Mouse (Mus musculus) liver, embryonic 14.5 days (tissue): ENCODE data around the gene Mfap1b. TPM values are rescaled to one million over a fixed set of nuclear protein-coding genes. Genes with fewer than 3 reads are reported as not detected.
A peak's percentile ranks its signal among the peaks of the same experiment; 100 is the strongest.
"Not testable (repeated sequence)": the region's sequence is repeated elsewhere in the genome, so short reads cannot be mapped to it uniquely, and the experiment has no call there.

ENCODE experiments used
- ATAC-seq: fragments of 200-750 bp; cut with Nextera tagmentation; 2 replicates; pipeline ENCODE4 v1.8.0; 2017; ENCODE audit warnings: moderate number of reproducible peaks, mild to moderate bottlenecking, moderate library complexity; ENCODE audit not compliant: insufficient read depth
- DNase-seq, 3 experiments: peaks; one replicate each; pipeline ENCODE4 v3.0.0-alpha.2; 2012 to 2013; ENCODE audit warnings: low read depth in 3 of 3, low spot score in 3 of 3
- H3K27ac ChIP-seq: fragments of 300-500 bp; sonication (generic); 2 replicates; pipeline ENCODE4 v1.5.1; 2014; ENCODE audit warnings: moderate library complexity, mild to moderate bottlenecking, control low read depth, inconsistent platforms
- H3K27me3 ChIP-seq: fragments of 300-500 bp; sonication (generic); 2 replicates; pipeline ENCODE4 v1.6.1; 2014; ENCODE audit warnings: mild to moderate bottlenecking, low read length, moderate library complexity; ENCODE audit not compliant: control insufficient read depth, insufficient read depth
- H3K36me3 ChIP-seq: fragments of 300-500 bp; sonication (generic); replicated peaks from 2 replicates; pipeline ENCODE4 v1.6.1; 2014; ENCODE audit warnings: low read depth; ENCODE audit not compliant: control insufficient read depth, insufficient read depth
- H3K4me1 ChIP-seq, 2 experiments: fragments of 200-500 bp in 1 of 2; fragments of 300-500 bp in 1 of 2; sonication (generic) in 1 of 2; replicated peaks; 2 replicates each; pipeline ENCODE4 v1.6.1; 2012 to 2014; ENCODE audit warnings: antibody characterized with exemption in 1 of 2, inconsistent platforms in 1 of 2, low read length in 1 of 2; ENCODE audit not compliant: control insufficient read depth in 2 of 2, insufficient read depth in 2 of 2
- H3K4me2 ChIP-seq: fragments of 300-500 bp; sonication (generic); 2 replicates; pipeline ENCODE4 v1.6.1; 2014; ENCODE audit warnings: low read depth, mild to moderate bottlenecking, control low read depth, moderate library complexity
- H3K4me3 ChIP-seq, 2 experiments: fragments of 200-500 bp in 1 of 2; fragments of 300-500 bp in 1 of 2; sonication (generic) in 1 of 2; 2 replicates each; pipeline ENCODE4 v1.5.1; 2012 to 2014; ENCODE audit warnings: low read depth in 2 of 2, low read length in 2 of 2, mild to moderate bottlenecking in 2 of 2, control low read depth in 1 of 2, inconsistent platforms in 1 of 2, moderate library complexity in 1 of 2; ENCODE audit not compliant: insufficient read depth in 1 of 2
- H3K9ac ChIP-seq: fragments of 300-500 bp; sonication (generic); replicated peaks from 2 replicates; pipeline ENCODE4 v1.6.1; 2014; ENCODE audit warnings: mild to moderate bottlenecking, control low read depth, moderate library complexity
- H3K9me3 ChIP-seq: fragments of 300-500 bp; sonication (generic); 2 replicates; pipeline ENCODE4 v1.6.1; 2016; ENCODE audit warnings: low read length, mixed read lengths; ENCODE audit not compliant: control insufficient read depth
- CTCF ChIP-seq: IDR thresholded peaks from 2 replicates; pipeline ENCODE4 v1.5.1; 2016; ENCODE audit warnings: antibody characterized with exemption, low read depth, control low read depth
- EP300 ChIP-seq: IDR thresholded peaks from 2 replicates; pipeline ENCODE4 v1.6.1; 2016; ENCODE audit warnings: antibody characterized with exemption, low read depth
- WGBS: fragments of 180-500 bp; shearing (Covaris S2); extraction: QIAGEN DNeasy Blood & Tissue Kit; methylation state at CpG from one replicate; pipeline ENCODE4 v1.1.7; 2014; ENCODE audit not compliant: insufficient replicate concordance; 5-methylcytosine and 5-hydroxymethylcytosine counted together
- polyA plus RNA-seq, 2 experiments: library from polyadenylated mRNA; depleted of rRNA in 1 of 2; stranded (reverse) in 1 of 2; unstranded in 1 of 2; fragments of >200 nt; fragmentation: Nextera tagmentation in 1 of 2; extraction: Ambion mirVana in 1 of 2; gene quantifications; 2 replicates each; pipeline versions ENCODE4 v1.2.1 to v1.2.3; 2012 to 2014

The Mfap1b gene
- polyA plus RNA-seq, 2 experiments: 8.7 to 20.1 TPM

DNA sequence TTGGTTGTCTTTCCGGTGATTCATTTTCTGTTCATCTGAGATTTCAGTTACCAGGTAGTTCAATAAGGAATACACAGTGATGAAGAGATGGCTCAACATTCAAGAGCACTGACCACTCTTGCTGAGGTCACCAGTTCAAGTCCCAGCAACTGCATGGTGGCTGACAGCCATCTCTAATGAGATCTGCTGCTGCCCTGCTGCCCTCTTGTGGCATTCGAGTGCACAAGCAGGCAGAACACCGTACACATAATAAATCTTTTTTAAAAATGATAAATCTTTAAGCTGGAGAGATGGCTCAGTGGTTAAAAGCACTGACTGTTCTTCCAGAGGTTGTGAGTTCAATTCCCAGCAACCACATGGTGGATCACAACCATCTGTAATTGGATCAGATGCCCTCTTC, 6.6 kb upstream of the Mfap1b start:
- Histone ChIP-seq H3K4me3 (no peak overlapping the region), H3K27ac (no peak overlapping the region), H3K4me2 (no peak overlapping the region), H3K9ac (no peak overlapping the region), H3K4me1 (no peaks in the 10 kb centered on the region), H3K36me3 (no peaks in the 10 kb centered on the region), H3K27me3 (no peaks in the 10 kb centered on the region), H3K9me3 (no peaks in the 10 kb centered on the region)
- TF ChIP-seq EP300 (no peak), CTCF (peak; percentile 89)
- ATAC-seq: 0 out of 2 replicates have a peak, but pooled peaks have one; percentile 15
- 40% methylated on average over 3 of the region's 3 CpGs for WGBS
- no peak for DNase-seq

DNA sequence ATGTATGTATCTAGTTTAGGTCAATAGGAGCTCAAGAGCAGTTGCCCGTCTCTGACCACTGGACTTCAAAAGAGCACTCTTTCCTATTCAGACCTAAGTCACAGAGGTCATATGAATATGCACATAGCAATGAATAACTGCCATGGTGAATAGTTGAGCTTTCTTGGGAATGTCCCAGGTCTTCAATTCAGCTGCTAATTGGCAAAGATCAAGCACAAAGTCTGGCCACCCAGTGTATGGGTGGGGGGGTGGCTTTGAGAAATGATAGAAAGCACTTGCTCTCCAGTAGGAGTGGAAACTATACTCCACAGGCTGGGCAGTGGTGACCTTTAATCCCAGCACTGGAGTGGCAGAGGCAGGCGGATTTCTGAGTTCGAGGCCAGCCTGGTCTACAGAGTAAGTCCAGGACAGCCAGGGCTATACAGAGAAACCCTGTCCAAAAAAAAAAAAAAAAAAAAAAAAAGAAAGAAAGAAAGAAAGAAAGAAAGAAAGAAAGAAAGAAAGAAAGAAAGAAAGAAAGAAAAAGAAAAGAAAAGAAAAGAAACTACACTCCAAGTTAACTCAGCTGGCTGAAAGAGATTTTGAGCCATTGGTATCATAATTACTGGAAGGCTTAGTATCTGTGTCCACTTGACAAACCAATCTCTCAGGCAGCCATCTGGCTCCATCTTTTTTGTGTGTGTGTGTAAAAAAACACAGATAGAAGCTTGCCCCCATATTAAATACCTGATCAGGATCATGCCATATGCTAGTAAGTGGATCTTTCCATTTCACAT, 3.8 kb upstream of the Mfap1b start:
- TF ChIP-seq EP300: no peak
- no peak for TF ChIP-seq CTCF
- Histone ChIP-seq H3K4me3 (no peak overlapping the region), H3K36me3 (no peaks in the 10 kb centered on the region), H3K27ac (no peak overlapping the region), H3K9ac (no peak overlapping the region), H3K4me1 (peaks cover 3 to 5% of the 10 kb centered on the region in 2 experiments; a peak in 1 of 4 replicates), H3K4me2 (no peak overlapping the region), H3K27me3 (no peaks in the 10 kb centered on the region), H3K9me3 (no peaks in the 10 kb centered on the region)
- ATAC-seq (no peak), DNase-seq (no peak)
- 73% methylated on average over 3 of the region's 3 CpGs for WGBS

GRCm38 (mm10) chr2:121475306-121475705, 1.4 kb upstream of the Mfap1b start:
- not testable (repeated sequence) for H3K9ac ChIP-seq, H3K4me3 ChIP-seq, ATAC-seq, H3K4me1 ChIP-seq, DNase-seq, H3K27ac ChIP-seq, H3K36me3 ChIP-seq, H3K4me2 ChIP-seq, H3K9me3 ChIP-seq, H3K27me3 ChIP-seq
- 83% methylated on average over 2 of the region's 2 CpGs for WGBS

- Histone ChIP-seq H3K27ac (peak overlapping the region; percentile 66), H3K36me3 (no peaks in the 10 kb centered on the region), H3K4me2 (peak overlapping the region; percentile 79), H3K4me3 (peak overlapping the region; percentile 78 to 92), H3K27me3 (no peaks in the 10 kb centered on the region), H3K9me3 (no peaks in the 10 kb centered on the region), H3K9ac (peak overlapping the region; percentile 76), H3K4me1 (peaks cover 3 to 5% of the 10 kb centered on the region in 2 experiments; a peak in 1 of 4 replicates)
- TF ChIP-seq CTCF (no peak), EP300 (no peak)
- ATAC-seq (peak; percentile 47), DNase-seq (no peak)
- 19% methylated on average over 8 of the region's 8 CpGs for WGBS
Observed at GRCm38 (mm10) chr2:121474180-121474535, 291 bp upstream of the Mfap1b start.

DNA sequence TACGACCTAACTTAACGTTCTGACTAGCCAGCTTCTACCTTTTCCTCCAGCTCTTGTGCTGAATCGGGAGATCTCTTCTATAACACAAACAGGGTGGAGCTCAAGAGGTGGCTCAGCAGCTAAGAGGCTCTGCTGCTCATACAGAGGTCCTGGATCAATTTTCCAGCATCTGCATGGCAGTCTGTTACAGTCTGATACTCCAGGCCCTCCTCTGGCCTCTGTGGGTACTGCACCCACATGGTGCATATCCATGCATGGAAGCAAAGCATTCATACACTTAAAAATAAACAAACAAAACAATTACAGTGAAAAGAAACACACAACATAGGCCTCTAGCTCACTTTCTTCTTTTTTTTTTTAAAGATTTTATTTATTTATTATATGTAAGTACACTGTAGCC, 1.1 kb downstream of the Mfap1b start:
- DNase-seq, H3K9me3 ChIP-seq, H3K4me3 ChIP-seq, H3K4me2 ChIP-seq, H3K36me3 ChIP-seq, ATAC-seq, H3K4me1 ChIP-seq, H3K9ac ChIP-seq, H3K27ac ChIP-seq, H3K27me3 ChIP-seq: not testable (repeated sequence)
- 84% methylated on average over 3 of the region's 3 CpGs for WGBS
- peak; percentile 14; the same call in 1 of the 2 replicates for TF ChIP-seq CTCF

DNA sequence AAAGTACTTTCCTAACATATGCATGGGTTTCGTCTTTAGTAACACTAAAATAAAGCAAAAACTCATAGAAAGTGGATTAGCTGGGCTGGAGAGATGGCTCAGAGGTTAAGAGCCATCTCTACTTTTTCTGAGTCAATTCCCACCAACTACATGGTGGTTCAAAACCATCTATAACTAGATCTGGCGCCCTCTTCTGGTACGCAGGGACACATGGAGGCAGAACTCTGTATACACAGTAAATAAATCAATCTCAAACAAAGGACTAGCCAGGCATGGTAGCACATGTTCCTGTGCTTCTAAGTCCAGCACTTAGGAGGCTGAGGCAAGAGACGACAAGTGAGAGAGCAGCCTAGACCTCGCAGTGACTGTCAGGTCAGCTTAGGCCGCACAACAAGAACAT, 4.9 kb downstream of the Mfap1b start:
- H3K27me3 ChIP-seq, H3K4me2 ChIP-seq, H3K9me3 ChIP-seq, H3K4me1 ChIP-seq, H3K9ac ChIP-seq, ATAC-seq, H3K27ac ChIP-seq, DNase-seq, H3K36me3 ChIP-seq, H3K4me3 ChIP-seq: not testable (repeated sequence)
- WGBS: 50% methylated on average over 2 of the region's 6 CpGs
